Mouse (Mus musculus): Measurements from ENCODE around the gene Sh3d19. TPM values are rescaled to one million over a fixed set of nuclear protein-coding genes. Genes with fewer than 3 reads are reported as not detected.
A peak's percentile ranks its signal among the peaks of the same experiment; 100 is the strongest.

Gene Sh3d19
- polyA plus RNA-seq, 1 experiment: not detected

DNA sequence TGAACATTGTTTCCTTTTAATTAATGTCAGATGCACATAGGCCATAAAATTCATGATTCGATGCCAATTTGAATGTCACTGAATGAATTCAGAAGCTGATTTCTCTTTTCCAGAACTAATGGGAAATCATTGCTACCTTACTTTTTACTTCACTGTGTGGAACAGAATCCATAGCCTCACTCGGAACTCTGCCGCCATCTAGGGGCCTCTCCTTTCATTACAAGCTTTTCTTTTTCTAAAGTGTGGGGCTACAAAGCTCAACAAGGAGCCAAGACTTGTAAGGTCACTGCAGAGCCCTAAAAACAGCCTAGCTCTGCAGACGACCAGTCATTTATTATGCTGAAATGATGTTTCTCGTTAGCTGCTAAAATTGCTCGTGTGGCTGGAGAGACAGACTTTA, 158.8 kb downstream of the Sh3d19 start:
- TF ChIP-seq CTCF (IDR thresholded peaks at IDR 0.05; ENCODE audit: insufficient read depth, low read depth, low read length) (no peak), POLR2A (IDR thresholded peaks at IDR 0.05; ENCODE audit: insufficient read depth, low read depth, low read length) (no peak)
- 11% methylated on average over 6 of the region's 6 CpGs for WGBS
- Histone ChIP-seq H3K27ac (ENCODE audit: insufficient read depth, low read depth, low read length) (no peak overlapping the region), H3K4me1 (ENCODE audit: control insufficient read depth, insufficient read depth, low read length) (no peaks in the 10 kb centered on the region), H3K4me3 (ENCODE audit: insufficient read depth, low read depth, low read length) (no peak overlapping the region)

DNA sequence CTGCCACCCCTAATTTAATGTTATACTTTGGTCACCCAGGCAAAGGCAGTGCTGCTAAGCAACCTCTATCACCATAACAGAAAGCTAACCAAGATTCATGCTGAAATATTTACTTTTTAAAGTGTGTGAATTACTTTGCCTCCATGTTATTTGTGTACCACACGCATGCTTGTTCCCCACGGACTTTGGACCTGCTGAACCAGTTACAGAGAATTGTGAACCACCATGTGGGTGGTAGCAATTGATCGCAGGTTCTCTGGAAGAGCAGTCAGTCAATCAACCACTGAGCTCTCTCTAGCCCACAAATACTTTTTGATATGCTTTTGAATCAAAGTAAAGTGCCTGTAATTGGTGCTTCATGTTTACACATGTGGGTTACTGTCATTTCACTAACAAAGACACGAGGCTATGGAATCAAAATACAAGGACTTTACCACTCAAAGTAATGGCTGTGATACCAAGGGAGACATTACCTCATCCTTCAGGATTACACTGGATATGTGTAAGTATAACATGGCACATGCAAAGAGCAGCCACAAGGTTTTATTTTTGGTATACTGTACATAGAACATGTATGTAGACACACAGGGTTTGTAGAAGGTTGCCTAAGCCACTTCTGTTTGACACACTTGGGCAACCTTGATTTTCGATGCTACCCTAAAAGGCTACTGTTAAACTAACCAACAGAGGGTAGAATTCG, 164.2 kb downstream of the Sh3d19 start:
- Histone ChIP-seq H3K4me3 (ENCODE audit: insufficient read depth, low read depth, low read length) (no peak overlapping the region), H3K27ac (ENCODE audit: insufficient read depth, low read depth, low read length) (no peak overlapping the region), H3K4me1 (ENCODE audit: control insufficient read depth, insufficient read depth, low read length) (no peaks in the 10 kb centered on the region)
- TF ChIP-seq CTCF (IDR thresholded peaks at IDR 0.05; ENCODE audit: insufficient read depth, low read depth, low read length): no peak
- TF ChIP-seq POLR2A (IDR thresholded peaks at IDR 0.05; ENCODE audit: insufficient read depth, low read depth, low read length): no peak
- WGBS: 89% methylated on average over 6 of the region's 6 CpGs

DNA sequence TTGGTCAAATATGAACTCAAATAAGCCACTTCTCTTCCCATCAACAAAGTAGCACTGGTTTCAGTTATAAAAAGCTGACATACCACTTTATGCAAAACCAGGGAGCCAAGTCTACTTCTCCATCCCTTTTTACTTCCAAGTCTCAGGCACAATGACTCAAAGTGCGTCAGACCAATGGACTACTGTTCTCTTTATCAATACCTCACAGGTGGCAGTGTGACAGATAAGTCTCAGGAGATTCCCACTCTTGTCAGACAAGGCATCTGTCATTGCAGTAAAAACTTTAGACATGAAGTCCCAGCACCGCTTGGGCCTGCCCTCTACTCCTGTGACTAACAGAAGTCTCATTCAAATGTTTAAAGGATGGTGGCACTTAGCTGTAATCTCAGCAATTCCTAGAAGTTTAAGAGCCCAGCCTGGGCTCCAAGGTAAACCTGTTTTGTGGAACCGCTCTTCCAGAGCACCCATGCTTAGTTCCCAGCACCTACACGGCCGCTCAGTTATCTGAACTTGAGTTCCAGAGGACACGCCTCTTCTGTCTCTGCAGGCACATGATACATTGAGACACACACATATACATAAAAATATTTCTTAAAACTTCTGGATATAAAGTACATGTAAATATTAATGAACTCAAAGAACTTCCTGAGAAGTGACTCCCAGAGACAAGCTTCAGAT, 165.1 kb downstream of the Sh3d19 start:
- Histone ChIP-seq H3K27ac (ENCODE audit: insufficient read depth, low read depth, low read length) (no peak overlapping the region), H3K4me1 (ENCODE audit: control insufficient read depth, insufficient read depth, low read length) (no peaks in the 10 kb centered on the region), H3K4me3 (ENCODE audit: insufficient read depth, low read depth, low read length) (no peak overlapping the region)
- no peak for TF ChIP-seq POLR2A (IDR thresholded peaks at IDR 0.05; ENCODE audit: insufficient read depth, low read depth, low read length)
- TF ChIP-seq CTCF (IDR thresholded peaks at IDR 0.05; ENCODE audit: insufficient read depth, low read depth, low read length): no peak
- WGBS: 91% methylated on average over 6 of the region's 6 CpGs

DNA sequence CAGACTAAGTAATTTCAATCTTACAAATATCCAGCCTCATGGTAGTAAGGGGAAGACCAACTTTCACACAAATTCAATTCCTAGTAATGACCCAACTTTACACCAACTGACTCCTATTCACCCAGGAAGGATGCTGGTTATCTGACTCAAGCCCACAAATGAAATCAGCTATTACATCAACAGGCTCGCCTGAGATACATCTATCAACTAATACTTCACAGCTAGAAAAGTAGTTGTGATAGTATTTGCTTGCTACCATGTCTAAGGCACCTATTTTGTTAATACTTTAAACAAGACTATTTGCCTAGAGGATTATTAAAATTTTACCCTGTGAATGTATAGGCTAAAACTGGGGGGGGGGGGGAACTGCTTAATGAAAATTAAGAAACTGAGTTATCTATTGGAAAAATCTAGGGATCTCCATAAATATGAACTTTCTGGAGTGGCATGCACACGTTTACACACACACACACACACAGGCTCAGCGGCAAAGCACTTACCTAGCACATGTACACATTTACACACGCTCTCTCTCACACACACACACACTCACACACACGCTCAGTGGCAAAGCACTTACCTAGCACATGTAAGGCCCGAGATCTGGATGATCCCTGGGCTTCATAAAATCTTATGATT, 166.1 kb downstream of the Sh3d19 start:
- Histone ChIP-seq H3K27ac (ENCODE audit: insufficient read depth, low read depth, low read length) (no peak overlapping the region), H3K4me3 (ENCODE audit: insufficient read depth, low read depth, low read length) (no peak overlapping the region), H3K4me1 (ENCODE audit: control insufficient read depth, insufficient read depth, low read length) (peaks cover 2% of the 10 kb centered on the region; the same call in 1 of the 2 replicates)
- WGBS: 89% methylated on average over 6 of the region's 6 CpGs
- TF ChIP-seq CTCF (IDR thresholded peaks at IDR 0.05; ENCODE audit: insufficient read depth, low read depth, low read length) (no peak), POLR2A (IDR thresholded peaks at IDR 0.05; ENCODE audit: insufficient read depth, low read depth, low read length) (no peak)

DNA sequence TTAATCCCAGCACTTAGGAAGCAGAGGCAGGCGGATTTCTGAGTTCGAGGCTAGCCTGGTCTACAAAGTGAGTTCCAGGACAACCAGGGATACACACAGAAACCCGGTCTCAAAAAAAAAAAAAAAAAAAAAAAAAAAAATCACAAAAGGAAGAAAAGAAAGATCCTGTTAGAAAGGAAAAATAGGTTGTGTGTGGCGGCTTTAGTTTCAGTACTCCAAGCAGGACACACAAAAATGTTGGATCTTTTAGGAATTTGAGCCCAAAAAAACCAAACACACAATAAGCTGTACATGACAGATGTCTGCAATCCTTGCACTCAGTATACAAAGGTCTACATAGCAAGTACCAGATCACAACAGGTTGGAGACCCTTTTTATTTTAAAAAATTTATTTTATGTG, 168.8 kb downstream of the Sh3d19 start:
- Histone ChIP-seq H3K4me1 (ENCODE audit: control insufficient read depth, insufficient read depth, low read length) (peaks cover 6% of the 10 kb centered on the region), H3K4me3 (ENCODE audit: insufficient read depth, low read depth, low read length) (no peak overlapping the region), H3K27ac (ENCODE audit: insufficient read depth, low read depth, low read length) (no peak overlapping the region)
- no peak for TF ChIP-seq POLR2A (IDR thresholded peaks at IDR 0.05; ENCODE audit: insufficient read depth, low read depth, low read length)
- TF ChIP-seq CTCF (IDR thresholded peaks at IDR 0.05; ENCODE audit: insufficient read depth, low read depth, low read length): no peak
- 87% methylated on average over 4 of the region's 4 CpGs for WGBS

DNA sequence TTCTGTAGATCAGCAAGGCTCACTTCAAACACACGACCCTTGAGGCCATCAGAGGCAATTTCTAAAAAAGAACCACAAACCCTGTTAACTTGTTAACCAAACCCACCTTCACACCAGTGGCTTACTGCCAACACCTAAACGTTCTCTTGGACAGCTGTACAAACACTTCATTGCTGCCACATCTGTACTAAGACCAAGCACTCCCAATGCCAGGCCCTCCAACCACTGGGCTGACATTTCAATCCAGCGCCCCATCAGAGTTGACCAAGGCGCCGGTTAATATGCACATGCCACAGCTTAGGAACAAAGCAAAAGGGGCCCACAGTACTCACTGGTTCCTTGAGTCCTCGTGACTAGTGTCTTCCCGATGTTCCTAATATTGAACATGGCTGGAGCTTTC, 170.5 kb downstream of the Sh3d19 start:
- TF ChIP-seq CTCF (IDR thresholded peaks at IDR 0.05; ENCODE audit: insufficient read depth, low read depth, low read length) (no peak), POLR2A (IDR thresholded peaks at IDR 0.05; ENCODE audit: insufficient read depth, low read depth, low read length) (no peak)
- Histone ChIP-seq H3K4me1 (ENCODE audit: control insufficient read depth, insufficient read depth, low read length) (peaks cover 6% of the 10 kb centered on the region), H3K4me3 (ENCODE audit: insufficient read depth, low read depth, low read length) (peak overlapping the region; percentile 88), H3K27ac (ENCODE audit: insufficient read depth, low read depth, low read length) (no peak overlapping the region)
- WGBS: 5% methylated on average over 7 of the region's 7 CpGs

DNA sequence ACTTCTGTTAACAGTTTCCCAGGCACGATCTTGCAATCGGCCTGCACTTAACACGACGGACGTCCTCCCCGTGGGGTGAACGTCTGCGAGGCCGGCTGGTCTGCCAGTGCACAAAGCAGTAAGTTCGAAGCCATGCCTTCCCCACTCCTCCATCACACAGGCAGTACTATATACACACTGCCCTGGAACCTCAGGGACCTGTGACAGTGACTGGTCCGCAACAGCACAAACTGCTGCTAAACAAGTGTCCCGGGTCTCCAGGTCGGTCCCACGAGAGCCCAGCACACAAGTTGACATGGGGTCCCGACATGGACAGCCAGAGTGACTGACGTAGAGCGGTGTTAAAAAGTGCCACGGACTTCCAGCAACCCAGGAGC, 171.0 kb downstream of the Sh3d19 start:
- peak overlapping the region; percentile 88 for H3K4me3 ChIP-seq (ENCODE audit: insufficient read depth, low read depth, low read length)
- TF ChIP-seq POLR2A (IDR thresholded peaks at IDR 0.05; ENCODE audit: insufficient read depth, low read depth, low read length): no peak
- TF ChIP-seq CTCF (IDR thresholded peaks at IDR 0.05; ENCODE audit: insufficient read depth, low read depth, low read length): no peak
- H3K4me1 ChIP-seq (ENCODE audit: control insufficient read depth, insufficient read depth, low read length): peaks cover 6% of the 10 kb centered on the region
- under 1% methylated on average over 18 of the region's 18 CpGs for WGBS
- no peak overlapping the region for H3K27ac ChIP-seq (ENCODE audit: insufficient read depth, low read depth, low read length)

DNA sequence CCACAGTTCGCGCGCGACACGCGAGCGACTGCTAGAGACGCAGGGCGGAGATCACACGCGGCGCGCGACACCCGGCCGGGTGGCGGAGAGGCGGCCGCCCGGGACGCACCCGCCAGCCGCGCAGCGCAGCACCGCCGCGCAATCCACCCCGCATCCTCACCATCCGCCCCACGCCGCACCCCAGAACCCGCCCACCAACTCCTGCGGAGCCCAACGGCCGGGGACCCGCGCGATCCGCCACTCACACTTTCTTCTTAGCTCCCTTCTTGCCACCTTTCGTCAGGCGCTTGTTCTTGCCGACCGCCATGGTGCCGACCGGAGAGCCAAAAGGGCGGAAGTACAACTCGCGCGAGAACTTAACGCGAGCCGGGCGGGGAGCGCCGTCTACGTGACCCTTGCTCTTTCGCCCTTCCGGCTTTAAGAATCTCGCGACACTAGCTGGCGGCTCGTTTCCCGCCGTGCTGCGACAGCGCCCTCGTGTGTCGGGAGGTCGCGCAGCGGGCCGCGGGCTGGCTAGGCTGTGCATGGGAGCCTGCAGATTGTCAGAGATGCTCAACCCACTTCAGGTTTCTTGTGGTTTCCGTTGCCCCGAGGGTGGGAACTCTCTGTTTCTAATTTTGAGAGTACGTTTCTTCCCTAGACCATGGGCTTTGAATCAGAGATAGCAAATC, 171.5 kb downstream of the Sh3d19 start, which contains the start of gene Rps3a1:
Gene Rps3a1, minus strand, starts transcription at position 440 of the 671 bp plus-strand sequence.
- TF ChIP-seq CTCF (IDR thresholded peaks at IDR 0.05; ENCODE audit: insufficient read depth, low read depth, low read length) (peak; percentile 88), POLR2A (IDR thresholded peaks at IDR 0.05; ENCODE audit: insufficient read depth, low read depth, low read length) (peak; percentile 83)
- peaks cover 6% of the 10 kb centered on the region for H3K4me1 ChIP-seq (ENCODE audit: control insufficient read depth, insufficient read depth, low read length)
- H3K4me3 ChIP-seq (ENCODE audit: insufficient read depth, low read depth, low read length): peak within 1 kb of the TSS; percentile 88
- H3K27ac ChIP-seq (ENCODE audit: insufficient read depth, low read depth, low read length): peak within 1 kb of the TSS; percentile 65
- under 1% methylated on average over 77 of the region's 77 CpGs for WGBS
